Mouse (Mus musculus) cortical plate, adult 2 months (tissue): ENCODE measurements at regions not wholly inside any gene's neighbourhood (a gene's known extent, or its start where the extent isn't known, plus 50 kb on each side); places are given as distances from the start of the nearest gene placed in this dataset.

Source experiments
- H3K27ac ChIP-seq: fragments of 200-500 bp; 2 replicates; pipeline ENCODE4 v1.5.1; 2012; ENCODE audit warnings: low read length, control low read depth, inconsistent platforms; ENCODE audit not compliant: insufficient read depth
- H3K4me1 ChIP-seq: fragments of 200-500 bp; 2 replicates; pipeline ENCODE4 v1.6.1; 2011; ENCODE audit warnings: low read length; ENCODE audit not compliant: control insufficient read depth, insufficient read depth
- H3K4me3 ChIP-seq: fragments of 200-500 bp; 2 replicates; pipeline ENCODE4 v1.5.1; 2011; ENCODE audit warnings: mild to moderate bottlenecking, low read length, control low read depth; ENCODE audit not compliant: insufficient read depth
- CTCF ChIP-seq: fragments of 200-500 bp; IDR thresholded peaks from 2 replicates; pipeline ENCODE4 v1.5.1; 2011; ENCODE audit warnings: mild to moderate bottlenecking, control low read depth, low read length; ENCODE audit not compliant: insufficient read depth; ENCODE audit errors: extremely low read depth
- POLR2A ChIP-seq: fragments of 200-500 bp; IDR thresholded peaks from 2 replicates; pipeline ENCODE4 v1.6.1; 2011; ENCODE audit warnings: mild to moderate bottlenecking, low read length, control low read depth; ENCODE audit not compliant: insufficient read depth; ENCODE audit errors: extremely low read depth

DNA sequence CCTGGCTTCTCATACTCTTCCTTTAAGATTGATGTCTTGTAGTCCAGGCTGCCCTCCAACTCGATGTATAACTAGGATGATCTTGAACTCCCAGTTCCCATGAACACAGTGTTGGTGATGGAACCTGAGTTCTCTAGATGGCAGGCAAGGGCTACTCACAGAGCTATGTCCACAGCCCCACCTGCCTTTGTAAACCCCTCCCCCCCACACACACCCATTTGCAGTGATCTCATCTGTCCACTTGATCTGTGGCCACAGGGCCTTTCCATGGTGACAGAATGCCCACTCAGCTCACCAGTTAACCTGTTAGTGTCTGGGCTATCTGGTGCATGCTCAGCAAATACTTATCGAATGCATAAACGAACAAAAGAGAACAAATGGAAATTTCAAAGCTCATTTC, 176.4 kb downstream of the Nucb2 start:
- no peak overlapping the region for H3K4me3 ChIP-seq
- H3K27ac ChIP-seq = no peak overlapping the region
- no peak for TF ChIP-seq CTCF
- TF ChIP-seq POLR2A = no peak
- H3K4me1 ChIP-seq = no peaks in the 10 kb centered on the region

DNA sequence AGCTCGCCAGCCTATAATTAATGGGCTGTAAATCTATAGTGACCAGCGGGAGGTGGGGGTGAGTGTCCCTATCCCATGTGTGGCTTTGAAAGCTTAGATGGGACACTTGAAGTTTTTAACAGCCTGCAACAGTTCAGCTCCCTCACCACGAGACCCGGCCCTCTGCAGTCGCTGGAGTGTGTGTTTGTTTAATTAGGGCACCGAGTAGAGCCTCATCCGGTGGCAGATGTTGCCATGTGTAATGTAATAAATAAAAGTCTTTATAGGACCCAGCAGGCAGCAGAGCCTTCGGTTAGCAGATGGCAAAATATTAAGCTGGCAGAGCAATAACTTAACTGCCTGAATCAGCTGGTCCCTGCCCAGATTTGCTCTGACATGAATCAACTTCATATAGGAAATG, 177.1 kb downstream of the Nucb2 start:
- Histone ChIP-seq H3K27ac (no peak overlapping the region), H3K4me3 (no peak overlapping the region), H3K4me1 (no peaks in the 10 kb centered on the region)
- TF ChIP-seq POLR2A = no peak

DNA sequence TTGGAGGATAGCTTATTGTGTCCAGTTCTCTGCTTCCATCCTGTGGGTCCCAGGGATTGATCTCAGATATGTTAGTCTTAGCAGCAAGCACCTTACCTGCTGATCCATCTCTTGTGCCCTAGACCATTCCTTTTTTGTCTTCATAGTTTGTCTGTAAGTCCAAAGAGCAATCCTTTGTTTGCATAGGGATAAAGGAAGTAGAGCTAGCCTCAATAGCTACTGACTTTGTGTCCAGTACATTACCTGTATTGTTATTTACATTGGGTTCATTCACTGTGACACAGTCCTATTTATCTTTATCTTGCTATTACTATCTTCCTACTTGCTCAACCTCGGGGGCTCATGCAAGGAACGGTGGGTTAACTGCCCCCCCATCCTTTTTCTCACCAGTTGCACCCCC, 196.2 kb downstream of the Nucb2 start:
- no peak for TF ChIP-seq POLR2A
- no peak for TF ChIP-seq CTCF
- no peak overlapping the region for H3K4me3 ChIP-seq
- no peak overlapping the region for H3K27ac ChIP-seq
- H3K4me1 ChIP-seq = no peaks in the 10 kb centered on the region

DNA sequence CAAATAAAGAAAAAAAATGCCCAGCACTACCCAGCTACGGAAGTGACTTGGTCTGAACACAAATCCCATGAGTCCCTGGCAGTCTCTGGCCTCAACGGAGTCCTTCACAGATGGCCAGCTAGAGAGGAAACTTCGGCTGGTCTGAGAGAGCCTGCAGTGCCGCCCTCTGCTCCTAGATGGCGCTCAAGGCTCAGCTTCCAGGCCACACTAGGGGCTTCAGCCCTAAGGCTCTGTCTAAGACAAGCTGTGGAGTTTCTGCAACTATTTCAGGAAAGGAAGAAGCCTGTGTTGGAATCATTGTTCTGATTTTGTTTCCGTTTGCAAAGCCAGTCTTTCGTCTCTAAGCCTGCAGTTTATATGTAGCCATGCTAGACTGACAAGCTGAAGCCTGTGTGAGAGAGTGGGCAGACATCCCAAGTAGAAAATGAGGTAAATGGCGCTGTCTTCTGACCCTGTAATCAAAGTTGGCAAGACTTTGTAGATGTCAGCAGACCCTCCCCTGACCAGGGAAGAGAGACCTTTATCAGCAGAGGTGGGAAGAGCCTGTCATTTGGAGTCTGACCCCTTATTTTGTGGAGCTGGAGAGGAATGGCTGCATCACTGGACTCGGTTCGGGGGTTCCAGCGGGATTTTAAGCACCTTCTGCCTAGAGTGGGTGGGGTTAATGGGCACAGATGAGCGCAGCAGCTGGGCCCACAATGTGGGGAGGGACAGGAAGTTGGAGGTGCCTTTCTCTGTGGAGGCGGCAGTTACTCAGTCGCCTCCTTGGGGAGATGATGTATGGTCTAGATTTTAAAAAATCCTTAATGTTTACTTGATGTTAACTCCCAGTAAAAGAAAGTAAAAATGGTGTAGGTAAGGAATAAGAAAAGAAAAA, 197.5 kb downstream of the Nucb2 start:
- TF ChIP-seq CTCF (peak; percentile 86), POLR2A (no peak)
- no peaks in the 10 kb centered on the region for H3K4me1 ChIP-seq
- no peak overlapping the region for H3K27ac ChIP-seq
- H3K4me3 ChIP-seq = no peak overlapping the region

DNA sequence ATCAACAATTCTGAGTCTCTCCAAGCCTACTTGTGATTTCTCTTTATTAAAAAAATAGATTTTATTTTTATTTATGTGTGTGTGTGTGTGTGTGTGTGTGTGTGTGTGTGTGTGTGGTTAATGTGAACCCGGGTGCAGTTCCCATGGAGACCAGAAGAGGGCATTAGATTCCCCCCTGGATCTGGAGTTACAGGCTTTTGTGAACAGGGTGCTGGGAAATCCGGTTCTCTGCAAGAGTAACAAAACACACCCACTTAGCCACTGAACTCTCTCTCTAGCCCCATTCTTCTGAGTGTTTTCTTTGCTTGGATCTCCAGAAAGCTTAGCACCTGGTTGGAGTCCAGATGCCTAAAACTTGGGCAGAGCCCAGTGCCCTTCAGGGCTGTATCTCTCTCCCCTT, 198.4 kb downstream of the Nucb2 start:
- TF ChIP-seq POLR2A (no peak), CTCF (no peak)
- no peaks in the 10 kb centered on the region for H3K4me1 ChIP-seq
- no peak overlapping the region for H3K27ac ChIP-seq
- no peak overlapping the region for H3K4me3 ChIP-seq

DNA sequence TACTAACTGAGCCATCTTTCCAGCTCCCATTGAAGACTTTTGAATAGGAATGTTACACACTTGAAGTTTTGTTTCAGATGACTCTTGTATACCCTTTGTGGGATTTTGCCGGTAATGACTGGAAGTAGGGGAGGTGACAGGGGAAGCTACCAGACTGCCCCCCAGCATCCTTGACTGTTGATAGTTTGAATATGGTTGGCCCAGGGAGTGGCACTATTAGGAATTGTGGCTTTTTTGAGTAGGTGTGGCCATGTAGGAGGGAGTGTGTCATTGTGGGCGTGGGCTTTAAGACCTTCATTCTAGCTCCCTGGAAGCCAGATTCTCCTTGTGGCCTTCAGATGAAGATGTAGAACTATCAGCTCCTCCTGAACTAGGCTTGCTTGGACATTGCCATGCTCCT, 207.4 kb downstream of the Nucb2 start:
- H3K27ac ChIP-seq = no peak overlapping the region
- no peak overlapping the region for H3K4me3 ChIP-seq
- no peaks in the 10 kb centered on the region; the same call in 1 of the 2 replicates for H3K4me1 ChIP-seq
- no peak for TF ChIP-seq POLR2A

DNA sequence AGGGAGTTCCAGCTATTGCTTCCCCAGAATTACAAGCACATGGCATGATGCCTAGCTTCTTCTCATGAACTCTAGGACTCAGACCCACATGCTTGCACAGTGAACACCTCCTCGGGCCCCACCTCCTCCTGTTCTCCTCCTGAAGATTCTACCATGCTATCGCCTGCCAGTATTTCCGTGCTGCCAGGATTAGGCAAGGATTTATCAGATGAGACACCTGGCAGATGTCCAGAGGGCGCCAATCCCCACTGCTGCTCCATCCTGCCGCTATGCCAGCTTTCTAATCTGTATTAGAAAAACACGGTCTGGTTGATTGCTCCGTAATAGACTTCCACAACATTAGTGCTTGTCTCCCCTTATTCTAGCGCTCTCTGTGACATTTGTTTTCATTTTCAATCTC, 209.0 kb downstream of the Nucb2 start:
- TF ChIP-seq CTCF = no peak
- TF ChIP-seq POLR2A = no peak
- H3K4me3 ChIP-seq = no peak overlapping the region
- H3K4me1 ChIP-seq = no peaks in the 10 kb centered on the region; the same call in 1 of the 2 replicates
- no peak overlapping the region for H3K27ac ChIP-seq

DNA sequence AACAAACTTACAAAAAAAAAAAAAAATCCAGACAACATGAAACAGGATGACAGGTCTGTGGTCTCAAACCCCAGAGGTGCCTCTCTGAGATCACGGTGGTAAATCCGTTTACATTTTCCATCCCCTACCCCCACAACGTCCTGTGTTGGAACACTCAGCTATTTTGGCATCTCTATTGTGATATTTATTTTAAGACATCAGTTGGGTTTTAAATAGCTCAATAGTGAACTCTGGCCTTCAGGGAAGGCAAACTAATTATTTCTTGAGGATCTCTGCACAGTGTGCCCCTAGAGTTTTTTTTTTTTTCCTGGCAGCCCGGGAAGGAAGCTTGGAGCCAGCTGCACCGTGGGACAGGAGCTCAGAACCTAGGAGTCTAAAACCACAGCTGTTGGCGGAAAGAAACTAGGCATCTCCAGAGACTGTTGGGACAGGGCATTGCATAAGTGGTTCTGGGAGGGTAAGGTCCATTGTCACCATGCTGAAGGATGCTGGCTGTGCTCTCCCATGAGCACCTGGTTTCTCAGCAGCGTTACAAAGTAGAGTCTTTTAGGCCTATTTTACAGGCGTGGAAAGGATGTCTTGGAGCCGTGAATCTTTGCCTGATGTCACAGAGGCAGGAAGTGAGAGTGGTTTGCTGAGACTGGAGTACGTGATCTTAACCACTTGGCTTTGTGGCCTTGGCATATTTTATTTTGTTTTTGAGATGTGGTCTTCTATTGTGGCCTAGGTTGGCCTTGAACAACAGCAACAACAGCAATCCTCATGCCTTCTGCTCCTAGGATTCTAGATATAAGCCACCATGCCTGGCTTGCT, 211.3 kb downstream of the Nucb2 start:
- Histone ChIP-seq H3K4me1 (no peaks in the 10 kb centered on the region), H3K27ac (no peak overlapping the region), H3K4me3 (no peak overlapping the region)
- no peak for TF ChIP-seq POLR2A
- no peak for TF ChIP-seq CTCF

DNA sequence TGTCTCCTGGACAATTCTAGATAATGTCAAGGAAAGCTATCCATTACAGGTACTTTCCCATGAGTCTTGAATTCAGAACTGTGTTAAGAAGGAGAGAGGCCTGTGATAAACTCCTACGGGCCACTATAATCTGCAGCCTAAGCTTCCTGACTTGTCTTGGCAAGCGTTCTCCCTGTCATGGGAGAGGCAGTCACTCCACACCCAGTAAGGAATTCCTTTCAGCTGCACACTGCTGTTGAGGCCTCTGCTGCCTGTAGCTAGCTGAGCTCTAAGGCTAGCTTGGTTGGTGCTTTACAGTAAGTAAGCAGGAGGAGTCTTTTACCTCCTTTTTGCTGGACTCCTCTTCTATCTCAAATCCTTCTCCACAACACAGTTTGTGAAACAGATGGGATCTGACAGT, 224.2 kb downstream of the Nucb2 start:
- Histone ChIP-seq H3K27ac (no peak overlapping the region), H3K4me3 (no peak overlapping the region), H3K4me1 (no peaks in the 10 kb centered on the region)
- TF ChIP-seq POLR2A = no peak
- TF ChIP-seq CTCF = no peak

DNA sequence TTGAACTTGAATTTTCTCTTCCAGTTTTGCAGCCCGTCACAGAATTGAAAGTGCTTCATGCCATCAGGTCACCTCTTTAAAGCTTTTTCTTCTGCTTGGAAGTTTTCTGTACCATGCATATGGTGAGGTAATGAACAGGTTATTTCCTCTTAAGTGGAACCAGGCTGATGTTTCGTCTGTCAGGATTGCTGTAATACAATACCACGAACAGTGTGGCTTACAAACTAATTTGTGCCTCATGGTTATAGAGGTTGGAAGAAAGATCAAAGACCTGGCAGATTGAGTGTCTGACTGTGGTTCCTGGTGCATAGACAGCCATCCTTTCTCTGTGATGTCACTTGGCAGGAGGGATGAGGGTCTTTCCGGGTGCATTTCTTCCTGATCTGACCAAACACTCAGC, 225.6 kb downstream of the Nucb2 start:
- no peaks in the 10 kb centered on the region for H3K4me1 ChIP-seq
- H3K4me3 ChIP-seq = no peak overlapping the region
- no peak for TF ChIP-seq CTCF
- TF ChIP-seq POLR2A = no peak
- H3K27ac ChIP-seq = no peak overlapping the region
